Mouse (Mus musculus): ENCODE data around the gene Cdhr1.

- TF ChIP-seq GATA1 (IDR thresholded peaks at IDR 0.05; ENCODE audit: borderline replicate concordance, low read length): no peak
- no peak for TF ChIP-seq TAL1 (conservative IDR thresholded peaks at IDR 0.05; ENCODE audit: low read depth, low read length)
- TF ChIP-seq CTCF (IDR thresholded peaks at IDR 0.05; ENCODE audit: low read depth, low read length): no peak
Measured at GRCm38 (mm10) chr14:37109975-37110374, 11.8 kb upstream of the Cdhr1 start.

Data from G1E (cell line).